In genomic region chr15:8721005-8721404, GRCm38 (mm10) we compare ENCODE assay signal across 24 mouse cellular contexts. TPM values are rescaled to one million over a fixed set of nuclear protein-coding genes. Genes with fewer than 3 reads are reported as not detected.
DNase-seq lines count a peak whose midpoint lies in the region; ATAC-seq and TF ChIP-seq lines count a peak whose summit lies in the region.
"Had no signal": no experiment of that assay in that cellular context is flagged by ENCODE, and none has a peak within 500 bp of the region (broad histone marks: within the 10 kb centered on the region; RNA-seq: fewer than 3 reads in every experiment).

No protein-coding gene starts in this region.

- H3K36me3 ChIP-seq in heart, embryonic 11.5 days (ENCODE audit: control insufficient read depth, insufficient read depth, low read length), result no peaks in the 10 kb centered on the region
- H3K36me3 ChIP-seq in ES-E14 (ENCODE audit: control insufficient read depth, insufficient read depth, low read length, poor library complexity, severe bottlenecking), result no peaks in the 10 kb centered on the region
- H3K36me3 ChIP-seq in forebrain, embryonic 11.5 days (ENCODE audit: control insufficient read depth, insufficient read depth, low read length), result no peaks in the 10 kb centered on the region
- H3K36me3 ChIP-seq: embryonic facial prominence, embryonic 10.5 days; embryonic facial prominence, embryonic 12.5 days; forebrain, embryonic 12.5 days had no signal

- no peaks in the 10 kb centered on the region for H3K9me3 ChIP-seq in heart, embryonic 11.5 days (replicated peaks; ENCODE audit: control insufficient read depth, low read length)
- H3K9me3 ChIP-seq in ES-E14 (ENCODE audit: control insufficient read depth, insufficient read depth, low read depth, low read length), result no peaks in the 10 kb centered on the region; the same call in 1 of the 2 replicates
- no peaks in the 10 kb centered on the region for H3K9me3 ChIP-seq in forebrain, embryonic 11.5 days (ENCODE audit: control insufficient read depth, low read length)
- H3K9me3 ChIP-seq: embryonic facial prominence, embryonic 10.5 days; embryonic facial prominence, embryonic 12.5 days; forebrain, embryonic 12.5 days had no signal

- no peak overlapping the region for H3K4me2 ChIP-seq in heart, embryonic 11.5 days
- no peak overlapping the region for H3K4me2 ChIP-seq in forebrain, embryonic 11.5 days (ENCODE audit: low read depth, low read length, severe bottlenecking)
- H3K4me2 ChIP-seq: embryonic facial prominence, embryonic 12.5 days; forebrain, embryonic 12.5 days had no signal

- no peak for ATAC-seq in heart, embryonic 11.5 days (replicated peaks; ENCODE audit: insufficient number of reproducible peaks, low FRiP score, low TSS enrichment)
- ATAC-seq in forebrain, embryonic 11.5 days (replicated peaks; ENCODE audit: low FRiP score), result no peak
- ATAC-seq: activated CD4-positive, CD25-positive, alpha-beta regulatory T cell, adult 4 months; CD4-positive, CD25-positive, alpha-beta regulatory T cell, adult 4 months; forebrain, embryonic 14.5 days; forebrain, embryonic 16.5 days had no signal

- H3K27me3 ChIP-seq in heart, embryonic 11.5 days (ENCODE audit: control insufficient read depth, insufficient read depth, low read length), result no peaks in the 10 kb centered on the region
- no peaks in the 10 kb centered on the region for H3K27me3 ChIP-seq in forebrain, embryonic 11.5 days (ENCODE audit: control insufficient read depth, insufficient read depth, low read length)
- H3K27me3 ChIP-seq: CH12.LX; embryonic facial prominence, embryonic 12.5 days had no signal

- DNase-seq in heart, adult 11 months, result peak; percentile 83
- DNase-seq in ES-E14 (ENCODE audit: low read depth, low spot score) (no peak), adipocyte (ENCODE audit: low spot score) (peak; percentile 63)
- no peak for DNase-seq in adrenal gland, adult 18-20 months (ENCODE audit: low spot score in 2 of 2)
- DNase-seq in forebrain, embryonic 11.5 days (ENCODE audit: low spot score), result no peak
- DNase-seq: adrenal gland, adult 8-10 months; adrenal gland, postnatal 14 days; adrenal gland, postnatal 36 days; B cell, adult 2 months; cerebellum, adult 11-12 months; cerebellum, adult 2 months; cerebellum, adult 9-10 months; cerebellum, postnatal 10 days; cerebellum, postnatal 25 days had no signal

- H3K4me1 ChIP-seq in heart, embryonic 11.5 days (ENCODE audit: control insufficient read depth, insufficient read depth, low read length), result 0 out of 2 replicates have a peak, but pooled peaks cover 2% of the 10 kb centered on the region
- peaks cover 3 to 9% of the 10 kb centered on the region in 2 experiments for H3K4me1 ChIP-seq in ES-E14 (ENCODE audit: control insufficient read depth in 2 of 2, insufficient read depth in 2 of 2, low read length in 2 of 2, poor library complexity in 1 of 2)
- H3K4me1 ChIP-seq in forebrain, embryonic 11.5 days (replicated peaks; ENCODE audit: control insufficient read depth, insufficient read depth, low read length), result no peaks in the 10 kb centered on the region; the same call in 1 of the 2 replicates

- in situ Hi-C loops in ES-E14 (cut with MboI; ENCODE audit: low sequenced_read_pairs in 2 of 2, unreplicated experiment in 2 of 2), result no loop called here

- no peak overlapping the region for H3K9ac ChIP-seq in heart, embryonic 11.5 days (ENCODE audit: low read depth, low read length)
- no peak overlapping the region for H3K9ac ChIP-seq in ES-E14 (ENCODE audit: insufficient read depth, low read depth, low read length, poor library complexity, severe bottlenecking)
- no peak overlapping the region for H3K9ac ChIP-seq in forebrain, embryonic 11.5 days (ENCODE audit: low read length)
- H3K9ac ChIP-seq: embryonic facial prominence, embryonic 12.5 days; forebrain, embryonic 12.5 days had no signal

- no peak overlapping the region for H3K4me3 ChIP-seq in heart, embryonic 11.5 days (ENCODE audit: low read depth, low read length)
- no peak overlapping the region for H3K4me3 ChIP-seq in ES-E14 (ENCODE audit: insufficient read depth in 1 of 2, low read depth in 1 of 2, low read length in 2 of 2, poor library complexity in 1 of 2, severe bottlenecking in 1 of 2)
- H3K4me3 ChIP-seq in forebrain, embryonic 11.5 days (ENCODE audit: low read depth, low read length), result no peak overlapping the region
- H3K4me3 ChIP-seq: embryonic facial prominence, embryonic 10.5 days; embryonic facial prominence, embryonic 12.5 days; forebrain, embryonic 12.5 days had no signal

- WGBS in heart, embryonic 11.5 days (ENCODE audit: insufficient replicate concordance), result 53% methylated on average over 3 of the region's 3 CpGs
- 22% methylated on average over 3 of the region's 3 CpGs for WGBS in forebrain, embryonic 11.5 days

- H3K27ac ChIP-seq in heart, embryonic 11.5 days (ENCODE audit: low read depth, low read length), result no peak overlapping the region
- peak overlapping the region; percentile 22; the same call in 1 of the 2 replicates for H3K27ac ChIP-seq in ES-E14 (ENCODE audit: insufficient read depth, low read depth, low read length, poor library complexity, severe bottlenecking)
- no peak overlapping the region for H3K27ac ChIP-seq in forebrain, embryonic 11.5 days (ENCODE audit: low read depth, low read length)
- H3K27ac ChIP-seq: embryonic facial prominence, embryonic 10.5 days; embryonic facial prominence, embryonic 12.5 days; forebrain, embryonic 12.5 days had no signal

TF ChIP-seq in ES-E14, 5 proteins besides CTCF, POLR2A, EP300 and RAD21:
- TF ChIP-seq HCFC1 (IDR thresholded peaks at IDR 0.05; ENCODE audit: borderline replicate concordance, insufficient read depth, low read length) (no peak), CHD2 (IDR thresholded peaks at IDR 0.05; ENCODE audit: low read depth, low read length) (no peak), ZC3H11A (IDR thresholded peaks at IDR 0.05; ENCODE audit: borderline replicate concordance, low read depth, low read length) (no peak), MAFK (IDR thresholded peaks at IDR 0.05; ENCODE audit: insufficient read depth, low read depth, low read length) (no peak), ZNF384 (IDR thresholded peaks at IDR 0.05; ENCODE audit: low read depth, low read length) (no peak)
TF ChIP-seq in ES-E14: peak in this region for 0.

RNA-seq across cellular contexts. Expression of gene Slc1a3, which starts 10.4 kb away (rescaled TPM):
- 22.7 and 23.7 TPM in 2 replicates for polyA plus RNA-seq in heart, embryonic 11.5 days (2014; fragmentation: Nextera tagmentation; extraction: Ambion mirVana)
- 17.8 and 31.7 TPM in 2 replicates for total RNA-seq in ES-E14 (2012; rRNA removed)
- 10 to 100 TPM; 17.7 to 32.8 TPM for total RNA-seq in adrenal gland, adult 18-20 months (2021)
- 48.7 and 49.3 TPM in 2 replicates for polyA plus RNA-seq in forebrain, embryonic 11.5 days (2014; fragmentation: Nextera tagmentation; extraction: Ambion mirVana)
- total RNA-seq: MEL had no signal

Comparison
In these comparisons a context has a peak if more than half of its experiments do, and no peak if none do; other contexts are left out.
1. DNase-seq: peak in heart, adult 11 months (single experiment) and adipocyte (single experiment); none in ES-E14 (single experiment), adrenal gland, adult 18-20 months (0 of 2) and forebrain, embryonic 11.5 days (single experiment).